Mouse (Mus musculus) urinary bladder, postnatal 36 days (tissue): ENCODE measurements around the gene Clec16a.

Experiments used
- DNase-seq, 2 experiments: peaks; one replicate each; pipeline ENCODE4 v3.0.0; 2022; ENCODE audit warnings: low spot score in 2 of 2, mixed read lengths in 1 of 2

Clec16a gene

GRCm38 (mm10) chr16:10642857-10643633, 97.9 kb downstream of the Clec16a start:
- DNase-seq, result no peak

- DNase-seq, result no peak
Observed at GRCm38 (mm10) chr16:10644238-10644637, 99.1 kb downstream of the Clec16a start.

GRCm38 (mm10) chr16:10644731-10645130, 99.6 kb downstream of the Clec16a start:
- no peak for DNase-seq

GRCm38 (mm10) chr16:10651804-10652203, 106.7 kb downstream of the Clec16a start:
- DNase-seq, result no peak

GRCm38 (mm10) chr16:10652935-10653334, 107.8 kb downstream of the Clec16a start:
- DNase-seq, result no peak

GRCm38 (mm10) chr16:10655236-10655635, 110.1 kb downstream of the Clec16a start:
- no peak for DNase-seq

GRCm38 (mm10) chr16:10655926-10656325, 110.8 kb downstream of the Clec16a start:
- DNase-seq, result no peak

- DNase-seq, result no peak
Observed at GRCm38 (mm10) chr16:10656461-10656860, 111.3 kb downstream of the Clec16a start.

GRCm38 (mm10) chr16:10656939-10657338, 111.8 kb downstream of the Clec16a start:
- DNase-seq, result no peak

- DNase-seq, result no peak
Observed at GRCm38 (mm10) chr16:10659211-10659610, 114.1 kb downstream of the Clec16a start.

- DNase-seq, result no peak
Observed at GRCm38 (mm10) chr16:10660526-10660925, 115.4 kb downstream of the Clec16a start.

GRCm38 (mm10) chr16:10661385-10661784, 116.2 kb downstream of the Clec16a start:
- DNase-seq, result no peak

GRCm38 (mm10) chr16:10663890-10664731, 119.0 kb downstream of the Clec16a start:
- no peak for DNase-seq

GRCm38 (mm10) chr16:10664921-10665894, 120.1 kb downstream of the Clec16a start:
- no peak for DNase-seq

- DNase-seq, result no peak
Observed at GRCm38 (mm10) chr16:10666766-10667165, 121.6 kb downstream of the Clec16a start.

- no peak for DNase-seq
Observed at GRCm38 (mm10) chr16:10668453-10668852, 123.3 kb downstream of the Clec16a start.

- no peak for DNase-seq
Observed at GRCm38 (mm10) chr16:10668991-10669703, 124.0 kb downstream of the Clec16a start.

GRCm38 (mm10) chr16:10669936-10670335, 124.8 kb downstream of the Clec16a start:
- no peak for DNase-seq

- DNase-seq, result no peak
Observed at GRCm38 (mm10) chr16:10672490-10672889, 127.4 kb downstream of the Clec16a start.

- DNase-seq, result no peak
Observed at GRCm38 (mm10) chr16:10674020-10674419, 128.9 kb downstream of the Clec16a start.

- DNase-seq, result no peak
Observed at GRCm38 (mm10) chr16:10674957-10675356, 129.8 kb downstream of the Clec16a start.
